Mouse (Mus musculus) kidney, postnatal 0 days (tissue): Measurements from ENCODE around the gene Zfyve28. TPM values are rescaled to one million over a fixed set of nuclear protein-coding genes. Genes with fewer than 3 reads are reported as not detected.

ENCODE experiments used
- ATAC-seq: fragments of 200-750 bp; cut with Nextera tagmentation; replicated peaks from 2 replicates; pipeline ENCODE4 v1.8.0; 2017; ENCODE audit warnings: low read depth, moderate number of reproducible peaks, moderate TSS enrichment, moderate library complexity; ENCODE audit not compliant: low FRiP score
- DNase-seq: peaks from one replicate; pipeline ENCODE4 v3.0.0-alpha.2; 2016; ENCODE audit warnings: low spot score
- H3K27ac ChIP-seq: fragments of 300-500 bp; sonication (generic); 2 replicates; pipeline ENCODE4 v1.5.1; 2014; ENCODE audit warnings: mild to moderate bottlenecking
- H3K27me3 ChIP-seq: fragments of 300-500 bp; sonication (generic); 2 replicates; pipeline ENCODE4 v1.6.1; 2014; ENCODE audit warnings: low read length, mixed read lengths; ENCODE audit not compliant: insufficient read depth
- H3K36me3 ChIP-seq: fragments of 300-500 bp; sonication (generic); 2 replicates; pipeline ENCODE4 v1.6.1; 2014; ENCODE audit warnings: low read length, mixed read lengths; ENCODE audit not compliant: insufficient read depth
- H3K4me1 ChIP-seq: fragments of 300-500 bp; sonication (generic); replicated peaks from 2 replicates; pipeline ENCODE4 v1.6.1; 2014; ENCODE audit warnings: antibody characterized with exemption, low read length, mixed read lengths; ENCODE audit not compliant: insufficient read depth
- H3K4me2 ChIP-seq: fragments of 300-500 bp; sonication (generic); 2 replicates; pipeline ENCODE4 v1.6.1; 2014; ENCODE audit warnings: mild to moderate bottlenecking, low read length, moderate library complexity, mixed read lengths
- H3K4me3 ChIP-seq: fragments of 300-500 bp; sonication (generic); replicated peaks from 2 replicates; pipeline ENCODE4 v1.5.1; 2014; ENCODE audit warnings: low read depth, low read length
- H3K9ac ChIP-seq: fragments of 300-500 bp; sonication (generic); 2 replicates; pipeline ENCODE4 v1.6.1; 2014; ENCODE audit warnings: low read depth, low read length
- H3K9me3 ChIP-seq: fragments of 300-500 bp; sonication (generic); replicated peaks from 2 replicates; pipeline ENCODE4 v1.6.1; 2016; ENCODE audit warnings: low read length, inconsistent platforms, mixed read lengths
- CTCF ChIP-seq: IDR thresholded peaks from 2 replicates; pipeline ENCODE4 v1.5.1; 2016; ENCODE audit warnings: antibody characterized with exemption, low read depth, mild to moderate bottlenecking, moderate library complexity
- WGBS: fragments of 180-500 bp; shearing (Covaris S2); extraction: QIAGEN DNeasy Blood & Tissue Kit; methylation state at CpG from one replicate; pipeline ENCODE4 v1.1.7; 2014; 5-methylcytosine and 5-hydroxymethylcytosine counted together
- polyA plus RNA-seq: library from polyadenylated mRNA; unstranded; fragments of >200 nt; fragmentation: Nextera tagmentation; extraction: Ambion mirVana; gene quantifications from 2 replicates; pipeline ENCODE4 v1.2.1, GENCODE M21; 2015

Gene Zfyve28
- polyA plus RNA-seq, 1 experiment from 2014 or later = 0.14 TPM

GRCm38 (mm10) chr5:34197243-34197642, 91.0 kb downstream of the Zfyve28 start:
- Histone ChIP-seq H3K9me3 (no peaks in the 10 kb centered on the region), H3K4me3 (no peak overlapping the region), H3K27me3 (no peaks in the 10 kb centered on the region), H3K4me1 (no peaks in the 10 kb centered on the region), H3K27ac (no peak overlapping the region), H3K36me3 (no peaks in the 10 kb centered on the region), H3K4me2 (no peak overlapping the region), H3K9ac (no peak overlapping the region)
- WGBS = 67% methylated on average over 4 of the region's 4 CpGs
- no peak for TF ChIP-seq CTCF
- ATAC-seq = no peak
- DNase-seq = no peak

- ATAC-seq = no peak
- no peak overlapping the region for H3K27ac ChIP-seq
- H3K27me3 ChIP-seq = no peaks in the 10 kb centered on the region
- no peak overlapping the region for H3K9ac ChIP-seq
- H3K9me3 ChIP-seq = no peaks in the 10 kb centered on the region
- no peak for TF ChIP-seq CTCF
- no peak overlapping the region for H3K4me2 ChIP-seq
- no peaks in the 10 kb centered on the region for H3K4me1 ChIP-seq
- no peak for DNase-seq
- WGBS = 78% methylated on average over 7 of the region's 7 CpGs
- H3K36me3 ChIP-seq = no peaks in the 10 kb centered on the region
- H3K4me3 ChIP-seq = no peak overlapping the region
Observed at GRCm38 (mm10) chr5:34196423-34196822, 91.8 kb downstream of the Zfyve28 start.

DNA sequence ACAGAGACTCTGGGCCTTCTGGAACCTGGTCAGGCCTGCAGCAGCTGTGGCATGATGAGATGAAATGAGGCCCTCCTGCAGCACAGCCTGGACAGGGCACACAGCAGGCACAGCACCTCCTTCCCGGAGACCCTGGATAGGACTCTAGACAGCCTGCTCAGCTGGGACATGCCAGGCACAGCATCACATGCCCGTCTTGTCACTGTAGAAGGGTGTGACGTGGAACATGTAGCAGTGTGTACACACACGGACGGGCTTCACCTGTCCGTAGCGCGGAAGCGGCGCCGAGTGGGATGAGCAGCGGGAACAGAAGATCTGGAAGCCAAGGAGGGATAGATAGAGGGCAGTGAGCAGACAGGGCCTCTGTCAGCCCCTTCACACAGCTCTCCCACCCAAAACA, 92.5 kb downstream of the Zfyve28 start:
- no peak for DNase-seq
- no peak overlapping the region for H3K4me2 ChIP-seq
- H3K9ac ChIP-seq = no peak overlapping the region
- H3K9me3 ChIP-seq = no peaks in the 10 kb centered on the region
- H3K4me1 ChIP-seq = no peaks in the 10 kb centered on the region
- H3K27me3 ChIP-seq = no peaks in the 10 kb centered on the region
- no peak overlapping the region for H3K27ac ChIP-seq
- H3K4me3 ChIP-seq = no peak overlapping the region
- no peak for ATAC-seq
- WGBS = 94% methylated on average over 12 of the region's 12 CpGs
- H3K36me3 ChIP-seq = no peaks in the 10 kb centered on the region
- no peak for TF ChIP-seq CTCF

GRCm38 (mm10) chr5:34194975-34195662, 93.1 kb downstream of the Zfyve28 start:
- H3K36me3 ChIP-seq = no peaks in the 10 kb centered on the region

GRCm38 (mm10) chr5:34194426-34194825, 93.8 kb downstream of the Zfyve28 start:
- Histone ChIP-seq H3K27ac (no peak overlapping the region), H3K4me3 (no peak overlapping the region), H3K4me1 (0 out of 2 replicates have a peak, but pooled peaks cover 1% of the 10 kb centered on the region), H3K4me2 (no peak overlapping the region), H3K36me3 (no peaks in the 10 kb centered on the region), H3K9ac (no peak overlapping the region), H3K27me3 (no peaks in the 10 kb centered on the region), H3K9me3 (no peaks in the 10 kb centered on the region)
- DNase-seq (no peak), ATAC-seq (no peak)
- 43% methylated on average over 1 of the region's 1 CpGs for WGBS
- no peak for TF ChIP-seq CTCF

More at GRCm38 (mm10) chr5:34194975-34195662, 93.1 kb downstream of the Zfyve28 start:
- Histone ChIP-seq H3K27me3 (no peaks in the 10 kb centered on the region), H3K4me2 (no peak overlapping the region), H3K4me3 (no peak overlapping the region), H3K4me1 (no peaks in the 10 kb centered on the region), H3K27ac (no peak overlapping the region), H3K9ac (no peak overlapping the region), H3K9me3 (no peaks in the 10 kb centered on the region)
- ATAC-seq = no peak
- no peak for DNase-seq
- TF ChIP-seq CTCF = no peak
- 80% methylated on average over 6 of the region's 6 CpGs for WGBS

DNA sequence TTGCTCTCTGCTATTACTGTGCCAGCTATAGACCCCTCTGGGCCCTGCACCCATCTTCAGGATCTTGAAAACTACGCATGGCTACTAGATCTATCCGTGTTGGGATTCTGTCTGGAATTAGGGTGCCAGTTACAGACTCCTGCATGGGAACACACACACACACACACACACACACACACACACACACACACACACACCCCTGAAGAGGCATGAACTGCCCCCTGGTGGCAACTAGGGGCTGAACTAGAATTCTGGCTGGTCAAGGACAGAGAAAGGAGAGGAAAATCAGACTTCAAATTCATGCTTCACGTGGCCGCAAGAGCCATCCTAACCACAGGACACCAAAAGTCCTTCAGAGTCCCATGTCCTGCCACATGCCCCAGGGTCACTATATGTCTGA, 96.4 kb downstream of the Zfyve28 start:
- WGBS = 78% methylated on average over 4 of the region's 4 CpGs
- ATAC-seq = no peak
- Histone ChIP-seq H3K27me3 (no peaks in the 10 kb centered on the region), H3K36me3 (no peaks in the 10 kb centered on the region), H3K4me1 (0 out of 2 replicates have a peak, but pooled peaks cover 5% of the 10 kb centered on the region), H3K4me2 (no peak overlapping the region), H3K4me3 (no peak overlapping the region), H3K27ac (no peak overlapping the region), H3K9me3 (no peaks in the 10 kb centered on the region), H3K9ac (no peak overlapping the region)
- DNase-seq = peak; percentile 20
- peak; percentile 73 for TF ChIP-seq CTCF

DNA sequence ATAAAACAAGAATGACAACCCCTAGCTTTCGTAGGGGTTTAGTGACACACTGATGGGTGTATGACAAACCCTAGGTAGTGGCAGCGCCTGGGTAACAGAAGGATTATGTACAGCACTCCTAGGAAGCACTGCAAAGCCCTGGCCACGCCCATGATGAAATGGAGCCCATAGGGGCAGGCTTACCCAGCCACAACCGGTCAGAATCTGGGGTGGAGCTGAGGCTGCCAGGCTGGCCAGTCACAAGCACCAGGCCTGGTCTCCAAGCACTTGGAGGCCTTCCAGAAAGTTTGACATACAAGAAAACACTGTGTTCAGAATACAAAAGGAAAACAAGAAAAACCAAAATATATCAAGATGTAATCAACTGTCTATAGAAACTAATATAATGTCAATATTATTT, 97.2 kb downstream of the Zfyve28 start:
- Histone ChIP-seq H3K27me3 (no peaks in the 10 kb centered on the region), H3K4me2 (no peak overlapping the region), H3K4me1 (peaks cover 10% of the 10 kb centered on the region), H3K4me3 (no peak overlapping the region), H3K27ac (no peak overlapping the region), H3K9me3 (no peaks in the 10 kb centered on the region), H3K36me3 (no peaks in the 10 kb centered on the region), H3K9ac (no peak overlapping the region)
- DNase-seq (peak; percentile 45), ATAC-seq (no peak)
- no peak for TF ChIP-seq CTCF
- 49% methylated on average over 4 of the region's 4 CpGs for WGBS
